Mouse (Mus musculus): ENCODE measurements around the gene Ebf3. TPM values are rescaled to one million over a fixed set of nuclear protein-coding genes. Genes with fewer than 3 reads are reported as not detected.

The Ebf3 gene
- polyA plus RNA-seq, 1 experiment from 2014 or later: 15.9 TPM

DNA sequence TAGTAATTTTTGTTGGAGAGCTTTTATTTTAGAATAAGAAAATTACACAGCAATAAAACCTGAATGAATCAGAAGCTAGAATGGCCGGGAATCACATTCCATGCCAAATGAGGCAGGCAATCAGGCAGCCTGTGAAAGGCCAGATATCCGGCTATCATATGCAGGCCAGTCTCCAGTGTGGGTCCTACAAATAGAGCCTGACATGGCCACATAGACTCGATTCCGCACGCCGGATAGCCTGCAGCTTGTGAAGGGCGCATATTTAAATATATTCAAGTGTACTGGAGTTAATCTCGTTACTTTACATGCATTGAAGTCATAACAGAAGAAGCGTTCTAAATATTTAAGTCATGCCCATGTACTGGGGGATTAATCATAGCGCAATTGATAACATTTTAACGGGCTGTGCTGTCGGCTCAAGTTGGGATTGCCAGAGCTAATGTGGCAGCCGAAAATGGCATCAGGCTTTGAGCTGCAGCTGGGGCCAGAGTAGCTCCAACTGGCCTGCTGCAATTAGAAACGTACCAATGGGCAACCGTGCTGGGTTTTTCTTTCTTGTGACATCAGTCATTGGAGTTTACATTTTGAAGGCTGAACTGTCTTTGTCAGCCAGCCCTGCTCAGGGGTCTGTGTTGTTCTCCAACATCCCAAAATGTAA, 104.4 kb downstream of the Ebf3 start:
- no peaks in the 10 kb centered on the region for H3K36me3 ChIP-seq (ENCODE audit: control insufficient read depth, insufficient read depth, low read length)
- H3K4me3 ChIP-seq (ENCODE audit: low read depth, low read length): no peak overlapping the region
- H3K9me3 ChIP-seq (ENCODE audit: control insufficient read depth, low read length): no peaks in the 10 kb centered on the region
- H3K27ac ChIP-seq (ENCODE audit: low read depth, low read length): no peak overlapping the region
- H3K9ac ChIP-seq (ENCODE audit: low read depth, low read length): no peak overlapping the region
- ATAC-seq (ENCODE audit: low FRiP score) (no peak), DNase-seq (ENCODE audit: low spot score) (no peak)
- H3K27me3 ChIP-seq (ENCODE audit: control insufficient read depth, insufficient read depth, low read length): no peaks in the 10 kb centered on the region
- H3K4me1 ChIP-seq (replicated peaks; ENCODE audit: control insufficient read depth, insufficient read depth, low read length): 0 out of 2 replicates have a peak, but pooled peaks cover 4% of the 10 kb centered on the region
- no peak overlapping the region for H3K4me2 ChIP-seq (replicated peaks; ENCODE audit: low read depth, low read length)
- WGBS: 66% methylated on average over 15 of the region's 15 CpGs

DNA sequence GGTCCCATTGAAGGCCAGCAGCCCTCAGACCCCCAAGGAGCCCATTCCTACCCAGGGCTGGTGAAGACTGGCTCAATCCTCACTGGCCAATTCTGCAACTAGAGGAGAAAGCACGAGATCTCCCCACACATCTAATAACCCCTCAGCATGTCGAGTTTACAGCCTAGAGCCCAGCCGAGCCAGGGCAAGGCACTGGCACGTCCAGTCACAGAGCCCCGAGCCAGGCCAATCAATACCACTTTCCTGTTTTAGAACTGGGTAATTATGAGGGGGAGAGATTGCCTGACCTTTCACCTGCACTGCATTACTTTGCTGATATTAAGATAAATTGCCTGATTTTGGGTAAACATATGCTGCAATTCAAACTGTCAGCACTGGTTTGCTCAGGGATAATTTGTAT, 105.7 kb downstream of the Ebf3 start:
- DNase-seq (ENCODE audit: low spot score): peak; percentile 29
- 0 out of 2 replicates have a peak, but pooled peaks have one; percentile 28 for ATAC-seq (ENCODE audit: low FRiP score)
- no peaks in the 10 kb centered on the region for H3K27me3 ChIP-seq (ENCODE audit: control insufficient read depth, insufficient read depth, low read length)
- no peak overlapping the region for H3K4me3 ChIP-seq (ENCODE audit: low read depth, low read length)
- peak overlapping the region; percentile 65 for H3K27ac ChIP-seq (ENCODE audit: low read depth, low read length)
- no peaks in the 10 kb centered on the region for H3K9me3 ChIP-seq (ENCODE audit: control insufficient read depth, low read length)
- WGBS: 66% methylated on average over 5 of the region's 5 CpGs
- H3K36me3 ChIP-seq (ENCODE audit: control insufficient read depth, insufficient read depth, low read length): no peaks in the 10 kb centered on the region
- no peak overlapping the region for H3K4me2 ChIP-seq (replicated peaks; ENCODE audit: low read depth, low read length)
- no peak overlapping the region for H3K9ac ChIP-seq (ENCODE audit: low read depth, low read length)
- H3K4me1 ChIP-seq (replicated peaks; ENCODE audit: control insufficient read depth, insufficient read depth, low read length): 0 out of 2 replicates have a peak, but pooled peaks cover 4% of the 10 kb centered on the region

DNA sequence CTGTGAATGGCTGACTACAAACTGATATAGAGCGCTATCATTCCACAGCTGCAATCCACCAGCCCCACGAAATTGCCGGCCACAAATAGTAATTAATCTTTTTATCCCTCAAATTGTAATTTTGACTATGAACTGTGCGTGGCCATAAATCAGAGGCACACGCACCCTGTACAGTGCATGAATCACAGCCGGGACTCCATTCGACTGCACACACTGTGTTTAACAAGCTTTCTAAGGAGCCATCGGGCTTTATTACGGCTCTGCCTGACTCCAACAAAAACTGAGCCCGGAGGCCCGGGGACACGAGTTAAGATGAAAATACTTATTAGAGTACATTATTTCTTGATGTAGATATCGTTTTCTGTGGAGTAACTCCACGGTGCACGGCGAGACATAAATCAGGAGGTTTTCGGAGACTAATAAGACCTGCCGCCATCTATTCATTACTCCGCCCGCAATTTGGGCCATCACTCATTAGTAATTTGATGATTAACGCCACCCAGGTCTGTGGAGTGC, 107.4 kb downstream of the Ebf3 start:
- 0 out of 2 replicates have a peak, but pooled peaks cover 4% of the 10 kb centered on the region for H3K4me1 ChIP-seq (replicated peaks; ENCODE audit: control insufficient read depth, insufficient read depth, low read length)
- H3K4me3 ChIP-seq (ENCODE audit: low read depth, low read length): no peak overlapping the region
- DNase-seq (ENCODE audit: low spot score) (no peak), ATAC-seq (ENCODE audit: low FRiP score) (no peak)
- WGBS: 75% methylated on average over 21 of the region's 21 CpGs
- H3K4me2 ChIP-seq (replicated peaks; ENCODE audit: low read depth, low read length): no peak overlapping the region
- H3K27me3 ChIP-seq (ENCODE audit: control insufficient read depth, insufficient read depth, low read length): no peaks in the 10 kb centered on the region
- no peak overlapping the region for H3K9ac ChIP-seq (ENCODE audit: low read depth, low read length)
- H3K9me3 ChIP-seq (ENCODE audit: control insufficient read depth, low read length): no peaks in the 10 kb centered on the region
- peak overlapping the region; percentile 32 for H3K27ac ChIP-seq (ENCODE audit: low read depth, low read length)
- no peaks in the 10 kb centered on the region for H3K36me3 ChIP-seq (ENCODE audit: control insufficient read depth, insufficient read depth, low read length)

DNA sequence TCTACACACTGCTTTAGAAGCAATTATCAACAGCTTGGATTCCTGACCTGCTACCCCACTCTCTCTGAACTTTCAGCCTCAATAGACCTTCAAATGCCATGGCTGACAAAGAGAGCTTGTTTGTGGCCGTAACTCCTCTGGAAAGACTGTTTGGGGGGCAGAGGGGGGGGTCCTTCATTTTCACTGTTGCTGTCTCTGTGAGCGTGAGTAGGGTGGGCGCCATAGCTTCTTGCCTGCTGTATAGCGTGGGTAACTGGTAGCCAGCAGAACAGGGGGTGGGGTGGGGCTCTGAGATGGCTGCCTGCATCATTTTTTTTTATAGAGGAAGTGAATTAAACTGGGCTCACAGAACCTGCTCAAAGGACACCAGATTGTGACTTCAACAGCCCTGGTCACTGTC, 114.7 kb downstream of the Ebf3 start:
- Histone ChIP-seq H3K9me3 (ENCODE audit: control insufficient read depth, low read length) (no peaks in the 10 kb centered on the region), H3K4me2 (replicated peaks; ENCODE audit: low read depth, low read length) (no peak overlapping the region), H3K4me3 (ENCODE audit: low read depth, low read length) (no peak overlapping the region), H3K4me1 (replicated peaks; ENCODE audit: control insufficient read depth, insufficient read depth, low read length) (no peaks in the 10 kb centered on the region), H3K27ac (ENCODE audit: low read depth, low read length) (no peak overlapping the region), H3K9ac (ENCODE audit: low read depth, low read length) (no peak overlapping the region), H3K27me3 (ENCODE audit: control insufficient read depth, insufficient read depth, low read length) (0 out of 2 replicates have a peak, but pooled peaks cover 2% of the 10 kb centered on the region), H3K36me3 (ENCODE audit: control insufficient read depth, insufficient read depth, low read length) (0 out of 2 replicates have a peak, but pooled peaks cover 5% of the 10 kb centered on the region)
- no peak for DNase-seq (ENCODE audit: low spot score)
- no peak for ATAC-seq (ENCODE audit: low FRiP score)
- 82% methylated on average over 4 of the region's 4 CpGs for WGBS

DNA sequence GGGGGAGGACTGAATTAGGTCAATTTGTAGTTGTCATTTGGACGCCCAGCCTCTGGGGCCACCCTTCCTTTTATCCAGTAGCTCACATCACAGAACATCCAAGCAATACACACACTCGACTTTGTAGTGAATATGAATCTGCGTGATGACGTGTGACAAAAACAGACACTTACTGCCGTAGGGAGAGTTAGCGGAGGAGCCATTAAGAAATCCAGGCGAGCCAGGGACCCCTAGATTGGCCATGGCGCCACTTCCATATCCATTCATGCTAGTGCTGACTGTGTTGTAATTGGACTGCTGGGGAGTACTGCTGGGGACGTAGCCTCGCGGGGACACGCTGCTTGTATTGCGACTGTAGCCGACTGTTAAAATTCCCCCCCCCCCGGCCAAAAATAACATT, 115.3 kb downstream of the Ebf3 start:
- no peaks in the 10 kb centered on the region for H3K9me3 ChIP-seq (ENCODE audit: control insufficient read depth, low read length)
- 0 out of 2 replicates have a peak, but pooled peaks cover 5% of the 10 kb centered on the region for H3K36me3 ChIP-seq (ENCODE audit: control insufficient read depth, insufficient read depth, low read length)
- H3K9ac ChIP-seq (ENCODE audit: low read depth, low read length): no peak overlapping the region
- WGBS: 97% methylated on average over 15 of the region's 15 CpGs
- no peak overlapping the region for H3K27ac ChIP-seq (ENCODE audit: low read depth, low read length)
- H3K4me1 ChIP-seq (replicated peaks; ENCODE audit: control insufficient read depth, insufficient read depth, low read length): no peaks in the 10 kb centered on the region
- no peak overlapping the region for H3K4me3 ChIP-seq (ENCODE audit: low read depth, low read length)
- DNase-seq (ENCODE audit: low spot score): no peak
- 0 out of 2 replicates have a peak, but pooled peaks cover 2% of the 10 kb centered on the region for H3K27me3 ChIP-seq (ENCODE audit: control insufficient read depth, insufficient read depth, low read length)
- ATAC-seq (ENCODE audit: low FRiP score): no peak
- no peak overlapping the region for H3K4me2 ChIP-seq (replicated peaks; ENCODE audit: low read depth, low read length)

DNA sequence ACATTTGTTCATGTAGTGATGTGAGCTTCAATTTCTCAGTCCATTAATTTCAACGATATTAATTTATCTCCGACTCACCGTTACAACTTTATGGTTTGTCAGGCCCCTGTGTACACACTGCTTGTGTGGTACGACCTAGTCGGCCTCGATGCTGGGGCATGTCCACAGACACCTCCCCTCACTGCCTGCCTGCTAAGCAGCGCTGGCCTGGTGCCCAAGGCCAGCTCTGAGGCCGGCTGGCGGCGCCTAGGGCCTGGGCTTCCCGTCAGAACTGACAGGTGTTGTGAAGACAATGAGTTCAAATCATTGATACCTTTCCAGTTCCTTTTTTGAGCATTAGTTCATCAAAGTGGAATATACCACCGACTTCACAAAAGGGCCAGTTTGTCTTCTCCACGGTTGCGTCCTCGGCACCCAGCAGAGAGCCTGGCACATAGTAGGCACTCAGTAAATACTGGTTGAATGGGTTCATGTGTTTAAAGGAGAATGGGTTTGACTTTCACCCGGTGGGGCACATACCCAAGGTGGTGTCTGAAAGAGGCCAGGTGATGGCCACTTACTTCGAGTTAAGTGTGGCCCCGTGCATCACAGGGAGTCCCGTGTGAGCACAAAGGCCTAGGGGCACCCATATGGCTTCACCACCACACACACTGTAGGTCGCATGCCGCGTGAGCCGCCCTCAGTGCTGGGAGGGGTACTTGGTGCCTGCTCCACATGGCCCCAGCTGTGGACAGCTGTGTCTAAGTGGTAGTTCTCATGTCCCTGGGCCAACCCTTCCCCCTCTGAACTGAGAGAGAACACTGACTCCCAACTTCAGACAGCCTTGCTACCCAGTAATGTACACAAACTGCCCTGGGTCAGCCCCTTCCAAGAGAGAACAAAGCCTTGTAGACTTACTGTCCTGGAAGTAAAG, 116.9 kb downstream of the Ebf3 start:
- WGBS: 90% methylated on average over 23 of the region's 23 CpGs

DNA sequence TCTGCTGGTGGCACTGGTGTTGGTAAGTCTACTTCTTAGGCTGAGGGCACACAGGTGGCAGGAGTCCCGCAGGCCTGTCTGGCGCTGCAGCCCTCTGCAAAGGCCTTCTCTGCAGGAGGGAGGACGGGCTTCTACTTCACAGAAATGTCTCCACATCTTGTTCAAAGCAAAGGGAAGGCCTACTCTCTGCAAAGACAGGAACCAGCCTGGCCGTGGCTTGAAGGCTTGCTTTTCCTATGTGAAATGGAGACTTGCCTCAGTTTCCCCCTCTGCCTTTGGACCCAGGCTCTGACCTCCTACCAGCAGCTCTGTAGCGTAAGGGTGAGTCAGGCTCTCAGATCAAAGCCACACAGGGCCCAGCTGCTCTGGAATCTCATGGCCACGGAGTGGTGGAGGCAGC, 117.7 kb downstream of the Ebf3 start:
- no peak overlapping the region for H3K27ac ChIP-seq (ENCODE audit: low read depth, low read length)
- 0 out of 2 replicates have a peak, but pooled peaks cover 2% of the 10 kb centered on the region for H3K27me3 ChIP-seq (ENCODE audit: control insufficient read depth, insufficient read depth, low read length)
- DNase-seq (ENCODE audit: low spot score) (no peak), ATAC-seq (ENCODE audit: low FRiP score) (no peak)
- H3K9ac ChIP-seq (ENCODE audit: low read depth, low read length): no peak overlapping the region
- 81% methylated on average over 6 of the region's 6 CpGs for WGBS
- no peaks in the 10 kb centered on the region for H3K4me1 ChIP-seq (replicated peaks; ENCODE audit: control insufficient read depth, insufficient read depth, low read length)
- no peak overlapping the region for H3K4me3 ChIP-seq (ENCODE audit: low read depth, low read length)
- no peak overlapping the region for H3K4me2 ChIP-seq (replicated peaks; ENCODE audit: low read depth, low read length)
- no peaks in the 10 kb centered on the region for H3K9me3 ChIP-seq (ENCODE audit: control insufficient read depth, low read length)
- 0 out of 2 replicates have a peak, but pooled peaks cover 5% of the 10 kb centered on the region for H3K36me3 ChIP-seq (ENCODE audit: control insufficient read depth, insufficient read depth, low read length)

More for the DNA sequence above, 116.9 kb downstream of the Ebf3 start:
- DNase-seq (ENCODE audit: low spot score) (no peak), ATAC-seq (ENCODE audit: low FRiP score) (no peak)
- Histone ChIP-seq H3K4me2 (replicated peaks; ENCODE audit: low read depth, low read length) (no peak overlapping the region), H3K9me3 (ENCODE audit: control insufficient read depth, low read length) (no peaks in the 10 kb centered on the region), H3K9ac (ENCODE audit: low read depth, low read length) (no peak overlapping the region), H3K4me1 (replicated peaks; ENCODE audit: control insufficient read depth, insufficient read depth, low read length) (no peaks in the 10 kb centered on the region), H3K4me3 (ENCODE audit: low read depth, low read length) (no peak overlapping the region), H3K36me3 (ENCODE audit: control insufficient read depth, insufficient read depth, low read length) (0 out of 2 replicates have a peak, but pooled peaks cover 5% of the 10 kb centered on the region), H3K27ac (ENCODE audit: low read depth, low read length) (no peak overlapping the region), H3K27me3 (ENCODE audit: control insufficient read depth, insufficient read depth, low read length) (0 out of 2 replicates have a peak, but pooled peaks cover 2% of the 10 kb centered on the region)

DNA sequence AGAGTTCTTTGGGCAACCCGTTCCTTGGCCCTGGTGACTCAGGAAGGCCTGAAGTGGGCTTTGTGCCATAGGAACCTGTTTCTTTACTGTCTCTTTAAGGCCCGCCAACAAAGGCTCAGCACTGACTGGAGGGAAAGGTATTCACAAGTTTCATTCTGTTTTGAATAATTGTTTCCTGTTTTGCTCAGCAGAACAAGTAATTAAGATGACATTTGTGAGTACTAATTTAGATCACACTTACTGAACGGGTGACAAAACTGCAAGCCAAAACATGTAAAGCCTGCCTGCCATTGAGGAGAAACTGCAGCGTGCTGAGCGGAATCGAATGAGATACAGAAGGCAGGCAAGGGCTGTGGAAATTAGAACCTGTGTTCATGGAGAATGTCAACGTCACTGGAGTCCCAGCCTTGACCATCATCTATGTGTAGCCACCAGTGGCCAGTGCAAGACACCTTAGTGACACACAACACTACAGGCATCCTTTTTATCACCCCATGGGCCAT, 121.4 kb downstream of the Ebf3 start:
- no peak for ATAC-seq (ENCODE audit: low FRiP score)
- H3K9me3 ChIP-seq (ENCODE audit: control insufficient read depth, low read length): no peaks in the 10 kb centered on the region
- no peak overlapping the region for H3K4me3 ChIP-seq (ENCODE audit: low read depth, low read length)
- H3K4me2 ChIP-seq (replicated peaks; ENCODE audit: low read depth, low read length): no peak overlapping the region
- 0 out of 2 replicates have a peak, but pooled peaks cover 5% of the 10 kb centered on the region for H3K36me3 ChIP-seq (ENCODE audit: control insufficient read depth, insufficient read depth, low read length)
- 0 out of 2 replicates have a peak overlapping the region, but pooled peaks have one; percentile 47 for H3K27ac ChIP-seq (ENCODE audit: low read depth, low read length)
- H3K27me3 ChIP-seq (ENCODE audit: control insufficient read depth, insufficient read depth, low read length): 0 out of 2 replicates have a peak, but pooled peaks cover 2% of the 10 kb centered on the region
- 89% methylated on average over 7 of the region's 7 CpGs for WGBS
- no peak for DNase-seq (ENCODE audit: low spot score)
- H3K4me1 ChIP-seq (replicated peaks; ENCODE audit: control insufficient read depth, insufficient read depth, low read length): no peaks in the 10 kb centered on the region
- H3K9ac ChIP-seq (ENCODE audit: low read depth, low read length): no peak overlapping the region

Data from hindbrain, embryonic 11.5 days (tissue).